Mouse (Mus musculus): Measurements from ENCODE around the gene Crygn. TPM values are rescaled to one million over a fixed set of nuclear protein-coding genes. Genes with fewer than 3 reads are reported as not detected.

Gene Crygn
- polyA plus RNA-seq, 1 experiment from 2014 or later = not detected

GRCm38 (mm10) chr5:24724805-24725204 is 33.0 kb downstream of the Crygn start:
- Histone ChIP-seq H3K4me3 (replicated peaks) (no peak overlapping the region), H3K27ac (no peak overlapping the region), H3K4me2 (replicated peaks) (no peak overlapping the region), H3K9ac (replicated peaks) (no peak overlapping the region), H3K36me3 (no peaks in the 10 kb centered on the region), H3K9me3 (no peaks in the 10 kb centered on the region), H3K4me1 (replicated peaks) (peaks cover 15% of the 10 kb centered on the region), H3K27me3 (peaks cover 18% of the 10 kb centered on the region)
- 61% methylated on average over 5 of the region's 5 CpGs for WGBS
- ATAC-seq = peak; percentile 50; the same call in 1 of the 2 replicates

GRCm38 (mm10) chr5:24724270-24724634 is 33.6 kb downstream of the Crygn start:
- Histone ChIP-seq H3K4me3 (replicated peaks) (no peak overlapping the region), H3K9ac (replicated peaks) (no peak overlapping the region), H3K4me1 (replicated peaks) (peaks cover 13% of the 10 kb centered on the region; the same call in 1 of the 2 replicates), H3K9me3 (no peaks in the 10 kb centered on the region), H3K27ac (no peak overlapping the region), H3K4me2 (replicated peaks) (no peak overlapping the region), H3K27me3 (peaks cover 13% of the 10 kb centered on the region), H3K36me3 (no peaks in the 10 kb centered on the region)
- 81% methylated on average over 5 of the region's 5 CpGs for WGBS
- no peak for ATAC-seq

- Histone ChIP-seq H3K27me3 (peaks cover 8% of the 10 kb centered on the region; the same call in 1 of the 2 replicates), H3K9me3 (no peaks in the 10 kb centered on the region), H3K36me3 (no peaks in the 10 kb centered on the region), H3K27ac (no peak overlapping the region), H3K9ac (replicated peaks) (no peak overlapping the region), H3K4me1 (replicated peaks) (peaks cover 13% of the 10 kb centered on the region; the same call in 1 of the 2 replicates), H3K4me3 (replicated peaks) (no peak overlapping the region), H3K4me2 (replicated peaks) (no peak overlapping the region)
- ATAC-seq = no peak
- WGBS = 60% methylated on average over 11 of the region's 11 CpGs
Measured at GRCm38 (mm10) chr5:24723527-24724269, 34.1 kb downstream of the Crygn start.

GRCm38 (mm10) chr5:24719852-24720251 is 38.0 kb downstream of the Crygn start:
- no peaks in the 10 kb centered on the region for H3K9me3 ChIP-seq
- no peaks in the 10 kb centered on the region for H3K36me3 ChIP-seq
- H3K9ac ChIP-seq (replicated peaks) = no peak overlapping the region
- H3K4me1 ChIP-seq (replicated peaks) = peaks cover 9% of the 10 kb centered on the region; the same call in 1 of the 2 replicates
- ATAC-seq = no peak
- H3K4me3 ChIP-seq (replicated peaks) = no peak overlapping the region
- WGBS = 90% methylated on average over 3 of the region's 3 CpGs
- H3K27me3 ChIP-seq = no peaks in the 10 kb centered on the region
- no peak overlapping the region for H3K27ac ChIP-seq
- H3K4me2 ChIP-seq (replicated peaks) = no peak overlapping the region

GRCm38 (mm10) chr5:24718076-24718475 is 39.7 kb downstream of the Crygn start:
- no peak overlapping the region for H3K4me2 ChIP-seq (replicated peaks)
- ATAC-seq = no peak
- H3K27ac ChIP-seq = no peak overlapping the region
- no peaks in the 10 kb centered on the region for H3K4me1 ChIP-seq (replicated peaks)
- no peaks in the 10 kb centered on the region for H3K9me3 ChIP-seq
- H3K4me3 ChIP-seq (replicated peaks) = no peak overlapping the region
- H3K27me3 ChIP-seq = no peaks in the 10 kb centered on the region
- no peak overlapping the region for H3K9ac ChIP-seq (replicated peaks)
- H3K36me3 ChIP-seq = no peaks in the 10 kb centered on the region
- WGBS = 94% methylated on average over 6 of the region's 6 CpGs

- no peak overlapping the region for H3K9ac ChIP-seq (replicated peaks)
- no peak for ATAC-seq
- no peak overlapping the region for H3K4me3 ChIP-seq (replicated peaks)
- no peaks in the 10 kb centered on the region for H3K27me3 ChIP-seq
- no peaks in the 10 kb centered on the region for H3K9me3 ChIP-seq
- no peak overlapping the region for H3K27ac ChIP-seq
- 90% methylated on average over 6 of the region's 6 CpGs for WGBS
- no peak overlapping the region for H3K4me2 ChIP-seq (replicated peaks)
- H3K36me3 ChIP-seq = peaks cover 30% of the 10 kb centered on the region
- no peaks in the 10 kb centered on the region for H3K4me1 ChIP-seq (replicated peaks)
Measured at GRCm38 (mm10) chr5:24713987-24714386, 43.8 kb downstream of the Crygn start.

GRCm38 (mm10) chr5:24713199-24713598 is 44.6 kb downstream of the Crygn start:
- WGBS = 85% methylated on average over 2 of the region's 2 CpGs
- no peak overlapping the region for H3K9ac ChIP-seq (replicated peaks)
- no peak for ATAC-seq

GRCm38 (mm10) chr5:24711615-24712014 is 46.2 kb downstream of the Crygn start:
- H3K27ac ChIP-seq = no peak overlapping the region
- H3K9me3 ChIP-seq = no peaks in the 10 kb centered on the region
- no peak overlapping the region for H3K4me3 ChIP-seq (replicated peaks)
- 93% methylated on average over 6 of the region's 6 CpGs for WGBS
- peaks cover 54% of the 10 kb centered on the region for H3K36me3 ChIP-seq
- H3K9ac ChIP-seq (replicated peaks) = no peak overlapping the region
- no peak overlapping the region for H3K4me2 ChIP-seq (replicated peaks)
- no peaks in the 10 kb centered on the region for H3K4me1 ChIP-seq (replicated peaks)
- ATAC-seq = no peak
- H3K27me3 ChIP-seq = no peaks in the 10 kb centered on the region

More at GRCm38 (mm10) chr5:24713199-24713598, 44.6 kb downstream of the Crygn start:
- Histone ChIP-seq H3K9me3 (no peaks in the 10 kb centered on the region), H3K27me3 (no peaks in the 10 kb centered on the region), H3K4me3 (replicated peaks) (no peak overlapping the region), H3K4me1 (replicated peaks) (no peaks in the 10 kb centered on the region), H3K36me3 (peaks cover 38% of the 10 kb centered on the region), H3K27ac (no peak overlapping the region), H3K4me2 (replicated peaks) (no peak overlapping the region)

GRCm38 (mm10) chr5:24709962-24710361 is 47.8 kb downstream of the Crygn start:
- no peak for ATAC-seq
- H3K4me1 ChIP-seq (replicated peaks) = no peaks in the 10 kb centered on the region
- H3K36me3 ChIP-seq = peaks cover 71% of the 10 kb centered on the region
- no peak overlapping the region for H3K4me2 ChIP-seq (replicated peaks)
- no peaks in the 10 kb centered on the region for H3K27me3 ChIP-seq
- H3K9me3 ChIP-seq = no peaks in the 10 kb centered on the region
- no peak overlapping the region for H3K4me3 ChIP-seq (replicated peaks)
- H3K27ac ChIP-seq = no peak overlapping the region
- no peak overlapping the region for H3K9ac ChIP-seq (replicated peaks)
- 76% methylated on average over 2 of the region's 2 CpGs for WGBS

- Histone ChIP-seq H3K4me2 (replicated peaks) (no peak overlapping the region), H3K36me3 (peaks cover 99% of the 10 kb centered on the region), H3K9me3 (no peaks in the 10 kb centered on the region), H3K4me3 (replicated peaks) (no peak overlapping the region), H3K27ac (no peak overlapping the region), H3K9ac (replicated peaks) (no peak overlapping the region), H3K4me1 (replicated peaks) (peaks cover 14% of the 10 kb centered on the region), H3K27me3 (no peaks in the 10 kb centered on the region)
- 89% methylated on average over 8 of the region's 8 CpGs for WGBS
- no peak for ATAC-seq
Measured at GRCm38 (mm10) chr5:24704615-24705014, 53.2 kb downstream of the Crygn start.

- H3K9me3 ChIP-seq = no peaks in the 10 kb centered on the region
- H3K4me2 ChIP-seq (replicated peaks) = no peak overlapping the region
- peaks cover 96% of the 10 kb centered on the region for H3K36me3 ChIP-seq
- H3K27me3 ChIP-seq = no peaks in the 10 kb centered on the region
- peak overlapping the region; percentile 57 for H3K27ac ChIP-seq
- H3K9ac ChIP-seq (replicated peaks) = no peak overlapping the region
- WGBS = 84% methylated on average over 3 of the region's 3 CpGs
- peaks cover 14% of the 10 kb centered on the region for H3K4me1 ChIP-seq (replicated peaks)
- no peak for ATAC-seq
- H3K4me3 ChIP-seq (replicated peaks) = no peak overlapping the region
Measured at GRCm38 (mm10) chr5:24701271-24701670, 56.5 kb downstream of the Crygn start.
